Mouse (Mus musculus) cerebral cortex, adult 2 months (tissue): ENCODE results near the gene Ccdc107.

Experiments
- WGBS: fragments of 180-500 bp; shearing (Covaris S2); methylation state at CpG from one replicate; pipeline ENCODE4 v1.1.7; 2018; 5-methylcytosine and 5-hydroxymethylcytosine counted together

The Ccdc107 gene

DNA sequence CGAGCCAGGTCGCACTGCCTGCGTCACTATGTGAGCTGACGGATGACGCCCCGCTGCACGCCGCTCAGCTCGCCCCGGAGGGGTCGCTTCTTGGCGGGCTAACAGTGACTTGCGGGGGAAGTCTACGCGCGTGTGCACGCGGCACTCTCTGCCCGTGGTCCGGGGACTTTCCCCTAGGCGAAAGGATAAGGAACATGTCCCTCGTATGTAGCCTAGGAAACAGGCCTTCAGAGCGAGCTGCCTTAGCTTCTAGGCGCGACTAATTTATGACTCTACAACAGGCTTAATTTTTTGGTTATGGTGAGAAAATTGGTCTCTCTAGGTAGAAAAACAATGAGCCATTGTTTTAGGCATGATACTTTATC is at the start of gene Ccdc107:
Ccdc107 (plus strand) TSS at position 80 of the 365 bp plus-strand sequence.
- WGBS = under 1% methylated on average over 25 of the region's 25 CpGs

DNA sequence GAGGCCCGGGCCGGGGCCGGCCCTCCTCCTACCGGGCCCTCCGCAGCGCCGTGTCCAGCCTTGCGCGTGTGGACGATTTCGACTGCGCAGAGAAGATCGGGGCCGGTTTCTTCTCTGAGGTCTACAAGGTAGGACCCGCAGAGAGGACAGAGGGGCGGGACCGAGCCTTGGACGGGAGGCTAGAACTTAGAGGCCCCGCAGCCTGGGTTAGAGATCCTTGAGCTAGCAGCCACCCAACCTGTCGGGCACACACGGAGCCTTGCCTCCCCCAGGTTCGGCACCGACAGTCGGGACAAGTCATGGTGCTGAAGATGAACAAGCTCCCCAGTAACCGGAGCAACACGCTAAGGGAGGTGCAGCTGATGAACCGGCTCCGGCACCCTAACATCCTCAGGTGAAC is 49.2 kb upstream of the Ccdc107 start:
- WGBS = 2% methylated on average over 28 of the region's 28 CpGs

DNA sequence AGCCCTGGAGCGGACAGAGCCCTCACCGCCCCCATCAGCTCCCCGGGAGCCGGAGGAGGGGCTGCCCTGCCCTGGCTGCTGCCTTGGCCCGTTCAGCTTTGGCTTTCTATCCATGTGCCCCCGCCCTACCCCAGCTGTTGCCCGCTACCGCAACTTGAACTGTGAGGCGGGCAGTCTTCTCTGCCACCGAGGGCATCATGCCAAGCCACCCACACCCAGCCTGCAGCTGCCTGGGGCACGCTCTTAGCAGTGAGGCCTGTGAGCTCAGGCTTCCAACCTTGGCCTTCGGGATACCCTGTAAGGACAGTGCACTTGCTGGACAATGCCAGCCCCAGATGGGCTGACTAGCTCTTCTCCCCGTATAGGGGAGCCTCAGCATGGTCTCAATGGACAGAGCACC is 45.4 kb upstream of the Ccdc107 start:
- WGBS = 56% methylated on average over 13 of the region's 13 CpGs

DNA sequence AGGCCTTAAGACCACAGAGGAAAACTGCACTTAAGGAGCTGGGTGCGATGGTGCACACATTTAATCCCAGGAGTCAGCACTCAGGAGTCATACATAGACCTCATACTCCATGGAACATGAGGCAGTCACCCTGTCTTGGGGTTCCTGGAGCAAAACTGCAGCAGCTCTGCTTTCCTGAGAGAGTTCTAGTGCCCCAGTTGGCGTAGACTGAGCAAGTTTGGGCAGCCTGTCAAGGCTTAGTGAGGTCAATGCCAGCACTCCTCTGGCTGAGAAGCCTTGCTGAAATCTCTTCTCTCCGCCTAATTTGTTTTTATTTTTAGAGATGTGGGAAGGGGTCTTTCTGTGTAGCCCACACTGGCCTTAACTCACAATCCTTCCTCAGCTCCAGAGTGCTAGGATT is 44.1 kb upstream of the Ccdc107 start:
- 77% methylated on average over 3 of the region's 3 CpGs for WGBS

DNA sequence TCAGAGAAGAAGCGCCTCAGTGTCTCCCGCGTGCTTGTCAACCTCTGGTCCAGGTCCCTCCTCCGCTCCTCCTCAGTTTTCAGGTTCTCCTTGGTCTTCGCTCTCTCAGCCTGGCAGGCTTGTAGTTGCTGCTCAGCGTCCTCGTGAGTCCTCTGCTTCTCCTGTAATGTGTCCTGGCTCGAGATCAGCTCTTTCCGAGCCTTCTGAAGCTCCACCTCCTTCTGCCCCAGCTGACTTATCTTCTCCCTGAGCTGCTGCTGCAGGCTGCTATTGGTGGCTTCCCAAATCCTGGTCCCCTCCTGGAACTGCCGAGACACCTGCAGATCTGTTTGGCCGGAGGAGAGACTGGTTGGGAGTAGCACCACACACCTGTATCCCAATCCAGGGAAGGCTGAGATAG is 40.4 kb upstream of the Ccdc107 start:
- 51% methylated on average over 11 of the region's 11 CpGs for WGBS

DNA sequence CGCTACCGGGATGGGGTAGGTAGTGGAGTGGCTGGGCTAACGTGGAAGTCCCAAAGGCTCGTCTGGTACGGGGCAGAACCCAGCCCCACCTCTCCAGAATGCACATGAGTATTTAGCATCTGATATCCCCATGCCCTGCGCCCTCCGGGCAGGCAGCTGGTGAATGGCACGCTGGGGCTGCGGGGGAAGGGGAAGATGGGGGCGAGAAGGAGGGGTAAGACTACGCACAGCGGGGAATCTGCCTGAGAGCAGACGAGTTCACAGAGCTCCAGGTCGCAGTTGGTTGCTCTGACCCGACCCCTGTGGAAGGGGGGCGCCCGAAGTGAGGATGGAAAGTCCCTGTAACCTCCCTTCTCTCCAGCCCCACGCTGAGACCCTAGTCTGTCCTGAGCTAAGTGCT is 39.3 kb upstream of the Ccdc107 start:
- WGBS = 6% methylated on average over 18 of the region's 18 CpGs

DNA sequence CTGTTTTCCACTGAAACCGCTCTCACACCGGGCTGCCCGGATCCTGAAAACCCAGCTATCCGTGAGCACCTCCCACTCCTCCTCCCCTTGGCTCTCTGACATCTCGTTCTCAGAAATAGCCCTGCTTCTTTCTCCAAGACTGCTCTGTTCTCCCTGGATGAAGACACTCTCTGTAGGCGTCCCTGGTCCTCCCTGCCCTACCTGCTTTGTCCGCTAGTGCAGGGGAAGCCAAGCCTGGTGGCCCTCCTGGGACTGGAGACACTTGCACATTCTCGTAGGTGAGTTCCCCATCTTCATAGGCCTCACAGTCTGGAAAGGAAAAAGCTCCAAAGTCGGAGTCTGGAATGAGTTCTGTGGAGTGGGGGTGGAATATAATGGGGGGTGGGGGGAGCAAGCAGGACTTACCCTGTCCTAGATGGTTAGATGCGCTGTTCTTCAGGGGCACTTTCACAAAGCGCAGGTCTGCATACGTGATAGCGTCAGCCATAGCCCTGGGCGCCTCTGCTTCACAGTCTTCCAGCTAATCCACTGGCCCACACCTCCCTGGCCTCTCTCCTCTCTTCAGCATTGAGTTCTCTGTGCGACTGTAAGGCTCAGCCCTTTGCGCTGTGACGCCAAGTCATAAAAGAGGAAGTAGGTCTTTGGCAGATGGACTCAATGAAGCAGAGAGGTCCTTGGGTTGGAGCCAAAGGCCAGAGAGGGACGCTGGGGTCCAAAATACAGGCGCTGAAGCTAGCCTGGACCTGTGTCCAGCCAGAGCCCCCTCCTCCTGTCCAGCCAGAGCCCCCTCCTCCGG is 38.5 kb upstream of the Ccdc107 start, which contains the start of gene Cd72:
Cd72 (minus strand) TSS at position 588 of the 796 bp plus-strand sequence.
- WGBS = 42% methylated on average over 20 of the region's 20 CpGs

DNA sequence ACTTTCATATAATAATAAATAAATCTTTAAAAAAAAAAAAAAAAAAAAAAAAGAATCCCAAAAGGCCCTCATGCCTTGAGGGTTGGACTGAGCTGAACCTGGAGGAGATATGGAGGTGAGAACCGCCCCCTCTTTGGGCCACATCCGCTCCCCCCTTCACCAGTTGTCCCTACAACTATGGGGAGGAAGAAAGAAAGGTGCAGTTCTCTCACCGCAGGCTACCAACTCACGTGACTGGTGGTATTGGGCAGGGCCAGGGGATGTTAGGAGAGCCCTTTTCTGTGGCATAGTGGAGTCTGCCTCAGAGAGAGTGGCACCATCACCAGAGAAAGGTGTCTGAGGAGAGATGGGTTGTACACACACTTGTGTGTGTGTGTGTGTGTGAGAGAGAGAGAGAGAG is 36.2 kb upstream of the Ccdc107 start:
- WGBS = 69% methylated on average over 4 of the region's 4 CpGs

DNA sequence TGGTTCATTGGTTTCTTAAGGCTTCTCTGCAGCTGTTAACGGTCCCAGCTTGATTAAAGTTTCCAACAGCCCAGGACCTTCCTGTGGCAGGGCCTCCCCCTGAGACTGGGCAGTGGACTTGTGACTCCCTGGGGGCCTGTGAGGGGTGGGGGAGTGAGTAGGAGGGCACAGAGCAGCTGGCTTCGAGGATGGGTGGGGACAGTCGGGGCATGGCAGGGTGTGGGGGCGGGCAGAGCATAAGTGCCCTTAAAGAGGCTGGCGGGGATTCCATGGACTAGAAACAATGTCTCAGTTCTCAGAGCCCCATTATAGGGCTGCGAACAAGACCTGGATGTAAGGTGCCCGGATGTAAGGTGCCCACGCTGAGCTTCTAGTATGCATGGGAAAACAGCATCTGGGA is 35.6 kb upstream of the Ccdc107 start:
- WGBS = 39% methylated on average over 8 of the region's 8 CpGs

DNA sequence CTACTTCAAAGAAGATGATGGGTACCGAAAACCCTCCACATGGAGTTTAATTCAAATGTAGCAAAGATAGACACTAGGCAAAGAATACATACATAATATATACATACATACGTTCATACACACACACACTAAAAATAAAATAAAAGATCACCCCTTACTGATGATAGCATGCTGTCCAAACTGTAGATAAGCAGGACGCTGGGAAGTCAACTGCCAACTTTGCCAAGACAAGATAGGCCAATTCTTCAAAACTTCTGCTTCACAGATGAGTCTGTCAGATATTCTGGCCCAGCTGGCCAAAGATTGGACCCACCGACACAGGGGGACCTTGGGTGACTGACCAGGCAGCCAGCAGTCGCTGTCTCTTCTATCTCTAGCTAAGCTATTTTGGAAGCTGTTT is 29.6 kb upstream of the Ccdc107 start:
- WGBS = 89% methylated on average over 5 of the region's 5 CpGs

DNA sequence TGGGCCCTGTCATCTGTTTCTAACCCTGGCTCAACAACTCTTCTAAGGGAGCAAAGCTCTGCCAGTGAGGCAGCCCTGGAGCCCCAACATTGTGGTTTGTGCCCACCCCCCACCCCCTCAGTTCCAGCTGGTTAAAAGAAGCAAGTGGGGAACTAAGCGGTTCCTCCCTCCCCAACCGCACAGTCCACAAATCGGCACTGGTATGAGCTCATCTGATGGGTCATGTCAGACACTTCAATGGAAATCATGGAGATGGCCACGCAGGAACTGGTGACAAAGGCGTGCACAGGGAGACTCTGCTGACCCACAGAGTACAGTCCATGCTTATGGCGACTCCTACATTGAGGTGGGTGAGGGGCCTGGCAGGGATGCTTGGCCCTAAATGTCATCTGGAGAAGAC is 26.8 kb upstream of the Ccdc107 start:
- WGBS = 87% methylated on average over 6 of the region's 6 CpGs

DNA sequence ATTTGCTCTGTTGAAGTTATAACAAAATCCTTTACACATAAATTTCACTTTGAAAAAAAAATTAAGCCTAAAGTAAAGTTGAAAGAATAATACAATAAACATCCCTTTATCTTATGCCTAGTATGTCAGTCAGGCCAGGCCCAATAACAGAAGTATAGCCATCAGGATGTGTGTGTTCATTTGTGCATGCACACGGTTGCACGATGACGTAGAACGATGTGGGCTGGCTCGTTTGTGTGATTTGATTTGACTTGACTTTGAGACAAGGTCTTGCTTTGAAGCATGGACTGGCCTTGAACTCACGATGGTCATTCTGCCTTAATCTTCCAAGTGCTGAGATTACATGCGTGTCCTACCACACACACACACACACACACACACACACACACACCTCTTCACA is 25.8 kb upstream of the Ccdc107 start:
- WGBS = 94% methylated on average over 7 of the region's 7 CpGs

DNA sequence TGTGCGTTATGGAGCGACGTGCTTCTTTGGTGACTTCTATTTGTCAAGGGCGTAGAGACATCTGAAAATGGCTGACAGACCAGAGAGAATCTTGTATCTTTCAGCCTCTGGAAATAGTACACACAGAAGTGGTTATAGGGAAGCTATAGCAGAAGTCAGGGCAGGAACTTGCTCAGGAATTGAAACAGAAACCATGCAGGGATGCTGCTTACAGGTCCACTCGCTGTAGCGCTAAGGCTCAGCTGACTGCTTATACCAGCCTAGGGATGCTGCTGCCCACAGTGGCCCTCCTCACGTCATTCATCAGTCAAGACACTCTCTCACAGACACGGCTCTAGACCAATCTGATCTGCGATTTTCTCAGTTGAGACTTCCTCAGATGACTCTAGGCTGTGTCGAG is 22.4 kb upstream of the Ccdc107 start:
- WGBS = 93% methylated on average over 10 of the region's 10 CpGs

DNA sequence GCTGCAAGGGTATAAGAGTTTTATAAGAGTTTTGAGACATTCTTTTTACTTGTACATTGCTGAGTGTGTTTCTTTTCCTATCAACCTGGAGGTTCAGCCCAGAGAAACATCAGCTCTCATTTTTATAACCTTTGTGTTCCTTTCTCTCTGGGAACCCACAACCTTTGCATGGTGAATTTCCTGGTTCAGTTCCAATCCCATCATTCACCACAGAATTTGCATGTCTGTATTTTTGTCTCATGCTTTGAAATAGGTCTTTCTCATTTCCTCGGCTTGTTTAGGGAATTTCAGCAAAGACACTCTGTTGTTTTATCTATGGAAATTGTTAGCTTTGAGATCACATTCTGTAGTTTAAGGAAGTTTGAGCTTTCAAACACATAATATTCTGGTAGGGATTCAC is 19.1 kb upstream of the Ccdc107 start:
- 28% methylated on average over 1 of the region's 1 CpGs for WGBS

DNA sequence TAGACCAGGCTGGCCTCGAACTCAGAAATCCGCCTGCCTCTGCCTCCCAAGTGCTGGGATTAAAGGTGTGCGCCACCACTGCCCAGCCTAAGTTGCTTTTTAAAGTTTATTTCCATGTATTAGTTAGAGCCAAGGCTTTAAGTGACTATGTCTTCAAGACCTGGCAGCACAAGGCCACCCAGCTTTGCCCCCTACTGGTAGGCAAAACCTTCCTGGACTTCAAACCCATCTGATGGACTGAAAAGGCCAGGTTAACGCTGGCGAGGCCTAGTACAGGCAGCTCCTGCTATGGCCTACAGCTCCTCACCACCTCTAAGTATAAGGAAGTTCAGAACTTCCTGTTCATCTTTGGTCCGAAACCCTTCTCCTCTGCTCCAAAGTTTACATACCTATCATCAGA is 16.1 kb upstream of the Ccdc107 start:
- WGBS = 91% methylated on average over 6 of the region's 6 CpGs

DNA sequence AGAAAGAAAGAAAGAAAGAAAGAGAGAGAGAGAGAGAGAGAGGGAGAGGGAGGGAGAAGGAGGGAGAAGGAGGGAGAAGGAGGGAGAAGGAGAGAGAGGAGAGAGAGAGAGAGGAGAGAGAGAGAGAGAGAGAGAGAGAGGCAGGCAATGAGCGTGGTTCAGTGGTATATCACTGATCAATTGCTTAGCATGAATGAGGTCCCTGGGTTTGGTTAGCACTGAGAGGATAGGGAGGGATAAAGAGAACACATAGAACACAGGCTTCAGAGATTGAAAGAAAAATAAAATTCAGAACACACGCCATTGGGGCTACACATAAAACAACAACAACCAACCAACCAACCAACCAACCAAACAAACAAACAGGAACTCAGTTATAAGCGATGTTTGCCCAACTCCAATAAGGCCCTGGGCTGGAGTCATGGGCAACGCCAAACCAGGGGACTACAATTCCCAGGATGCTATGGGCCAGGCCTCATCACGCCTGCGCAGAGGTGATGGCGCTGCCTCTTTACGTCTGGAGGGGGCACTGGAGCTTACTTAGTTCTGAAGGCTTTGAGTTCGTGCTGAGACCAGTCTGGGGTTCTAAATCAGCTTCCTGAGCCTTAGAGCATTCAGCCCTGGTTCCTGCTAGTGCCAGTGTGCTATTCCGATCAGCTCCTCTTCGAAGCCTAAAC is 14.7 kb upstream of the Ccdc107 start:
- WGBS = 17% methylated on average over 11 of the region's 11 CpGs

DNA sequence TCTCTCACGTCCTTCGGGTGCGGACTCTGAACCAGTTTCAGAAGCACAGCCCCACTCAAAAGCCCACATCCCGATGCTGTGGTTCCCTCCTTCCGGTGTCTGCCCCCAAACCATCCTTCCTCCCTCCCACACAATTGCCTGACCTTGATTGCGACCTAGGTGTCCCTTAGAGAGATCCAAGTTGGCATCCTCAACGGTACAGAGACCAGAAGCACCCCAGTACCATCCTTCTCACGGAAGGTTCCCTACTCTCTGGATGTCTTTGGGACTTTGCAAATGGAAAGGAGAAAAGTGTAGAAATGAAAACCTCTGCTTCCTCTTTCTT is 14.2 kb upstream of the Ccdc107 start:
- 39% methylated on average over 8 of the region's 8 CpGs for WGBS

DNA sequence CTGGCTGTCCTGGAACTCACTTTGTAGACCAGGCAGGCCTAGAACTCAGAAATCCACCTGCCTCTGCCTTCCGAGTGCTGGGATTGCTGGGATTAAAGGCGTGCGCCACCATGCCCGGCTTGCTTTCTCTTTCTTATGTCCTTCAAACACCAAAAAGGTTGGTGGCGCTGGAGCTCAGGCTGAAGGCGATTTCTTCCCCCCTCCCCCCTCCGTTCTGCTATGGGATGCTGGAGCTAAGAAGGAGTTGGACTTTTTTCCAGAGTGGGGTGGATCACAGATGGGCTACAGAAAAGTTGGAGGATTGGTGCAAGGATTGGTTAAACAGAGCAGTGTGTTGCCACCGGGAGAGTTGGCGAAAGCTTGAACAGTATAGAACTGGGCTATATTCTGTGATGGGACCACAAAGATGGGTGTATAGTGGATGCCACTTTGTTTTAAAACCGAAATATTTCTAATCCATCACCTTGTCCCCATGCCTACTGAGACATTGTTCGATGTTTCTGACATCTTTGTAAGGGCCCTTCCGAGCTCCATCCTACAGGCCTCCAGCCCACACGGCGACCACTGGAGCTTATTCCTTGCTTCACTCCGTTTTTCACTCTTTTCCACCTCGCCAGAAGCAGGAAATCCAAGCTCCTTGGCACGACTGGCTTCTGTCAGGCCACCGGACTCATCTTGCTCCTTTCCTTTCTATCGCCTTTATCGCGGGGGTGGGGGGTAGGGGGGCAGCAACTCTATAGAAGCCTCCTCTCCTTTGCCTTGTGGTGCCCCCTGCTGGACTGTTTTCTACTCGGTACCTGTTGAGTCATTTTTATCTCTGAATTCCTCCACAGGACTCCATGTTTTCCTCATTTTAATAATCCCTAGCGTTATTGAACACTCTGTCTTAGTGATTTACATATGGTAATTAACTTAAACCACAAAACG is 13.5 kb upstream of the Ccdc107 start:
- WGBS = 47% methylated on average over 24 of the region's 24 CpGs

DNA sequence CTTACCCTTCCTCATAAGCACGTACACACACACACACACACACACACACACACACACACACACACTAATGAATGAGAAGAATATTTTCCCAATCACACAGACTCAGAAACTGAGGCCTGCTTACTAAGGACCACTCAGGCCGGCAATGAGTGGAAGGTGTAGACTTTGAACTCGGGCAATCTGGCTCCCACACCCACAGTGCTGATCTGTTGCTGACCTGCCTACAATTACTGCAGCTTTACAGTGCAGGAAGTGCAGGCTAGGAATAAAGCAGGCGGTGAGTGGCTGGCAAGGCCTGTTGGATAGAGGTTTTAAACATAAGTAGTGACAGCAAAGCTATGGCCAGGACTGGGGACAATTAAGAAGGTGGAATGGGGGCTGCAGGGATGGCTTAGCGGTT is 11.7 kb upstream of the Ccdc107 start:
- WGBS = 90% methylated on average over 5 of the region's 5 CpGs

DNA sequence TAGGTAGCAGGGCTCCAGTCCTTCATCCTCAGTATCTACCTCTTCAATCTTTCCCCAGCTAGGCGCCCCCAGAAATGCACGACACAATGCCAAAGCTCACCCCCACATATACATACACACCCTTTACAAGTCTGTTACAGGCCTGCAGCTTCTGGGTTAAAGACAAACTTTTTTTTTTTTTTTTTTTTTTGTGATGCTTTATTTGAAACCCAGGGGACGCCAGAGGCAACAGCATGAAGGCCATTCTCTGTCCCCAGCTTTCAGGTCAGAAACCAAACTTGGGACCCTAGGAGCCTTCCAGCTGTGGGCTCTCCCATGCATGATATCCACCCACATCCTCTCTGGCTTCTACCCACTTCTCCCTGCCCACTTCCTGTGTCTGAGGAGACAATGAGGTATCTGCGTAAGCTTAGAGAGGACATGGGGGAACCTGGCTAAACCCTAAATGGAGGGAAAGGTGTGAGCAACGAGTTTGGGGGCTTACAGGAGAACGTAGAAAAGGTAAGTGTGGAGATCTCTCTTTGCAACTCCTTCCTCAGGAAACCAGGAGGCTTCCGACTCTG is 10.7 kb upstream of the Ccdc107 start:
- WGBS = 66% methylated on average over 7 of the region's 7 CpGs

DNA sequence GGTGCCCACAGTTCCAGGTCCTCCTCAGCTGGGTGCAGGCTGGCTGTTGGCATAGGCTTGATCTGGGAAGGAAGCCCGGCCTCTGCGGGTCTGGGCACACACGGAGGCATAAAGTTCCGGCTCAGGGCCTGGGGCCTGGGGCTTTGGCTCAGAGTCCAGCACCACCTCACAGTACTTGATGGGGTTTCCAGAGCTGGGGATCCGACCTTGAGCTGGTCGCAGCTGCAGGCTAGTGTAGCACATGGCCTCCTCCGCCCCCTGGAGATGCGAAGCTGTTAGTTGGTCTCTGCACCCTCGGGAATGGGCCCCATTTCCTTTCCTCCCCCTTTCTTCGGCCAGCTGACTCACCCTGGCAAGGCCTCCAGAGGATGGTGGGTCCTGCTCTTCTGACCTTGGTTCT is 10.1 kb upstream of the Ccdc107 start:
- WGBS = 76% methylated on average over 10 of the region's 10 CpGs

DNA sequence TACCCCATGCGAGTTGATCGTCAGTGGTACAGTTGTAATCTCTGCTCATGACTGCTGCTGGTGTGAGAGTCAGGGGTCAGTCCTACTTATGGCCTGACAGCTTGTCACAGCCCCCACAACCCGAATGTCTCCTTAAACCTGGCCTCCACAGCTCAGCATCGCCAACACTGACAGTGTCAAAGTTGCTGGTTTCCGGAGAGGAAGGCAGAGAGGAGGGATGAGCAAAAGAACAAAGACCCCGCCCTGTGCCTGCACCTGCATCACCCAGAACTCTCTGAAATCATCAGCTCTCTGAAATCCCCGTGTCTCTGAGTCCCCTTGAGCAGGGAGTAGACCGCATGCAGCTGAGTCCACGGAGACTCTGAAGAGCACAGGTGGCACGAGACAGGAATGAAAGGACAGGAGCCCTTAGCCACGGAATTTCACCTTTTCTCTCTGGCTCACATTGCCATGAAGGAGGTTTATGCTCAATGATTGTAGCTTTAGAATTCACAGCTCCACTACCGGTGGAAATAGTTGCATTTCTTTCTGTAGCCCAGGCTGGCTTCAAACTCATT is 9.1 kb upstream of the Ccdc107 start, which contains the start of gene Sit1:
Sit1 (minus strand) TSS at position 200 of the 557 bp plus-strand sequence.
- WGBS = 77% methylated on average over 12 of the region's 12 CpGs
